Mouse (Mus musculus): ENCODE measurements around the gene Rev1.
A peak's percentile ranks its signal among the peaks of the same experiment; 100 is the strongest.

The Rev1 gene

DNA sequence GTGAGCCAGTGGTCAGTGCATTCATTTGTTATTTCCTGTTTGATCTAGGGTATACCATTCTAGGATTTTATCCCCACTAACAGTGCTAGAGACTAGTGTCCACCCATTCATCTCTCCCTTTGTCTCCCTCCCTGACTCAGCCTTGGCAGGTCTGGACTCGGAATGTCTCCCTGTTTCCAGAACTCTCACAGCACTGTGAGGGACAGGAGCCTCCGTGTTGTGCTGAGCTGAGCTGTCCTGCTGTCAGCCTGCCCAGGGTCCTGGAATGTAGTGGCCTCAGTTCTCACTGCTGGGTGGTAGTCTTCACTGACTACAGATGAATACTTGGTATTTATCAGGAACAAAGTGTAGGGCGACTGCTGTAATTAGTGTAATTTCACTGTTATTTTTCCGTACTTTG is 94.1 kb downstream of the Rev1 start:
- Histone ChIP-seq H3K36me3 (ENCODE audit: control insufficient read depth, insufficient read depth, low read length, poor library complexity, severe bottlenecking) (peaks cover 8% of the 10 kb centered on the region), H3K27me3 (ENCODE audit: control insufficient read depth, insufficient read depth, low read length, poor library complexity, severe bottlenecking) (no peaks in the 10 kb centered on the region)
- no peak for DNase-seq (ENCODE audit: low read depth, low spot score)

DNA sequence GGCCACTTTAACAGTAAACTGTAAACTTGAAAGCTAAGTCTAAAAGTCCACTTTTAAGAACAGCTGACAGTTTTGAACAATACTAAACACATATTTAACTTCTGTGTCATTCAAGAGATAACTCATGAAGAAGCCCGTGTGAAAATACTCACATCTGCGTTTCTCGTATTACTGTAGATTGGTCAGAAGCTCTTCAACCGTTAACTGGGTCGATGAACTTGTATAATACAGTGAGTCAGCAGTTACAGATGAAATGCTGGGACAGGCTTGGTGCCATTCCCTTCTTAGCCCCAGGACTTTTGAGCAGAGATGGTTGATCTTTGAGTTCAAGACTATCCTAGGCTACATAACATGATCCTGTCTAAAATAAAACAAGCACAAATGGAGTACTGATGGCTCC is 98.2 kb downstream of the Rev1 start:
- no peak for DNase-seq (ENCODE audit: low read depth, low spot score)
- H3K36me3 ChIP-seq (ENCODE audit: control insufficient read depth, insufficient read depth, low read length, poor library complexity, severe bottlenecking) = peaks cover 3% of the 10 kb centered on the region
- H3K27me3 ChIP-seq (ENCODE audit: control insufficient read depth, insufficient read depth, low read length, poor library complexity, severe bottlenecking) = no peaks in the 10 kb centered on the region

DNA sequence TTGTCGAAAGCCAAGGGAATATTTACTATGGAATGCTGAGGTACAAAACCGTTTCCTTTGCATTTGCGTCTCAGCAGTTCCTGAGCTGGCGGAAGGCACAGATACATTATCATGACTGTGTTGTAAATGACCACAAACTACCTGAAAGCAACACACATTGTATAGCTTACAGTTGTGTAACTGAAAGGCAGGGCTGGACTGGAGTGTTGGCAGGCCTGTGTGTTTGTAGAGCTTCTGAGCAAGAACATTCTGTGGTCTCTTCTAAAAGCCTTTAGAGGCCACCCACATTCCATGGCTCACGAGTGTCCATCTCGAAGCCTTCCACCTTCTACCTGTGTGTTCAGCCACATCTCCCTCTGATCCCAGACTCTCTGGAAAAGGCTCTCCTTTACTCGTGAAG is 102.3 kb downstream of the Rev1 start:
- peaks cover 5% of the 10 kb centered on the region for H3K36me3 ChIP-seq (ENCODE audit: control insufficient read depth, insufficient read depth, low read length, poor library complexity, severe bottlenecking)
- no peaks in the 10 kb centered on the region for H3K27me3 ChIP-seq (ENCODE audit: control insufficient read depth, insufficient read depth, low read length, poor library complexity, severe bottlenecking)
- no peak for DNase-seq (ENCODE audit: low read depth, low spot score)

DNA sequence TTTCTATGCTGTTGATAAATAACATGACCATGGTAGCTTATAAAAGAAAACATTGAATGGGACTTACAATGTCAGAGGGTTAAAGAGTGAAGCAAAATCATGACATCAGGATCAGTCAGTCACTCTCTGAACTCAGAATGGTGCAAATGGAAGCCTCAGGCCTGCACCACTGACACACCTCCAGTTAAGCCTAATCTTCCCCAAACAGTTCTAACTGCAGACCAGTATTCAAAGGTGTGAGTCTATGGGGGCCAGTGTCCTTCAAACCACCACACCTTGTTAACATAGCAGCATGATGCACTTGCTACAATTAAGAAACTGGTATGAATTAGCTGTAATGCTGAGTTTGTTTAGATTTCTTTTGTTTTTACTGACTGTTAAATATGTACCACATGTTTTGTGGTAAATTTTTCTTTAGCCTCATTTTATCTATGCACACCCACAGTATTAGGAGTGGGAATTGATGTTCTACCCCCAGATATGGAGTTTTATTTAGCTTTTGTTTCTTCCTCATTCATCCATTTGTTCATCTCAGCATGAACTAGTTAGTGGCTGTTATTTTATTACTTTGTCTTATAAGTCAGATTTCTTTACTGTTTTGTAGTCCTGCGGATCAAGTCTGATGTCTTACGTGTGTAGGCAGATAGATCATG is 114.9 kb downstream of the Rev1 start:
- no peak for DNase-seq (ENCODE audit: low read depth, low spot score)
- no peaks in the 10 kb centered on the region for H3K27me3 ChIP-seq (ENCODE audit: control insufficient read depth, insufficient read depth, low read length, poor library complexity, severe bottlenecking)
- H3K36me3 ChIP-seq (ENCODE audit: control insufficient read depth, insufficient read depth, low read length, poor library complexity, severe bottlenecking) = peaks cover 6% of the 10 kb centered on the region; the same call in 1 of the 2 replicates

DNA sequence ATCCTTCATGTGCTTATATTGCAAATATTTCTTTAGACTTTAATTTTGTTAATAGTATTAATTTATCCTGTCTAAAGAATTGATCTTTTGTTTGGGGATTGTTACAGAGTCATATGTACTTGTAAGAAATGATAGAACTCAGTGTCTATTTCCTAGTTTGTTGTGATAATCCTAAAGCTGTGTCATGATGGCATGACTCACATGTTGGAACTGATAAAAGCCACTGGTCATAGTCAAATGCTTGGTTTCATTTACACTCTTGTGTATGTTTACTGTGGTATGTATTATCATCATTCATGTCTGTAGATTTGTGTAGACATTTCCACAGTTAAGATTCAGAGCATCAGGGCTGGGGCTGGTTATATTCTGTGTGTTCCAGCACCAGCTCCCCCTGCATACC is 117.1 kb downstream of the Rev1 start:
- no peak for DNase-seq (ENCODE audit: low read depth, low spot score)

DNA sequence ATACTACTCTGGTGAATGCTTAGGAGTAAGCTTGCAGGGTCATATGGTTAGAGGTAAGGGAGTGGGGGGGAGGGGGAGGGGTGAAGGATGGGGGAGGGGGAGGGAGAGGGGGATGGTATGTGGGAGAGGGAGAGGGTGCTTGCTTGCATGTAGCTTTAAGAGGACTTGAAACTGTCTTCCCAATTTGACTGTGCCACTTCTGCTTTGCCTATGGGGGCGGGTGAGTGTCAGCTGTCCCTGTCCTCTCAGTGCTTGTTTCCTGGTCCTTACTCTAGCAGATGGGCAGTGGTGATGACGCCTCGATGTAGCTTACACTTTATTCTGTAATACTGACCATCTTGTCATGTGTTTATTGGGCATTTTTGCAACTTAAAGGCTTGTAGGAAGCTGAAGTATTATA is 117.5 kb downstream of the Rev1 start:
- Histone ChIP-seq H3K36me3 (ENCODE audit: control insufficient read depth, insufficient read depth, low read length, poor library complexity, severe bottlenecking) (no peaks in the 10 kb centered on the region), H3K27me3 (ENCODE audit: control insufficient read depth, insufficient read depth, low read length, poor library complexity, severe bottlenecking) (no peaks in the 10 kb centered on the region)
- DNase-seq (ENCODE audit: low read depth, low spot score) = peak; percentile 65

More for the DNA sequence above, 117.1 kb downstream of the Rev1 start:
- Histone ChIP-seq H3K36me3 (ENCODE audit: control insufficient read depth, insufficient read depth, low read length, poor library complexity, severe bottlenecking) (no peaks in the 10 kb centered on the region), H3K27me3 (ENCODE audit: control insufficient read depth, insufficient read depth, low read length, poor library complexity, severe bottlenecking) (no peaks in the 10 kb centered on the region)

DNA sequence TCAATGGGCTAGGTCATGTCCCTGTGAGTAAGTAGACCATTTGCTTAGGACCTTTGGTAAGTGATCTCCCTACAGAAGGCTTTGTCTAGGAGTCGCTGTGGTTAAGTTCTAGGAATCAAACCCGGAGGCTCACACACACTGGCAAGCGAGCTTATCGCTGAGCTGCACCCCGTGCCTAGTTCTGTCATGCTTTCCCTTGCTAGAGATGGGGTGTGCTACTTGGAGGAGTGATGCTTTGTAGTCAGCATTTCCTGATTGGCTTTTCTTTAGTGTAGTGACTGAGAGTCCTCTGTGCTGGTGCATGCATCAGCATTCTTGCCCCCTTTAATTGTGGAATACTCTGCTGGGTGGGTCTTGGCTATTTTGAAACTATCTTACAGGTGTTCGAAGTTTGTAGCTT is 118.0 kb downstream of the Rev1 start:
- DNase-seq (ENCODE audit: low read depth, low spot score) = peak; percentile 17
- Histone ChIP-seq H3K36me3 (ENCODE audit: control insufficient read depth, insufficient read depth, low read length, poor library complexity, severe bottlenecking) (no peaks in the 10 kb centered on the region), H3K27me3 (ENCODE audit: control insufficient read depth, insufficient read depth, low read length, poor library complexity, severe bottlenecking) (no peaks in the 10 kb centered on the region)

DNA sequence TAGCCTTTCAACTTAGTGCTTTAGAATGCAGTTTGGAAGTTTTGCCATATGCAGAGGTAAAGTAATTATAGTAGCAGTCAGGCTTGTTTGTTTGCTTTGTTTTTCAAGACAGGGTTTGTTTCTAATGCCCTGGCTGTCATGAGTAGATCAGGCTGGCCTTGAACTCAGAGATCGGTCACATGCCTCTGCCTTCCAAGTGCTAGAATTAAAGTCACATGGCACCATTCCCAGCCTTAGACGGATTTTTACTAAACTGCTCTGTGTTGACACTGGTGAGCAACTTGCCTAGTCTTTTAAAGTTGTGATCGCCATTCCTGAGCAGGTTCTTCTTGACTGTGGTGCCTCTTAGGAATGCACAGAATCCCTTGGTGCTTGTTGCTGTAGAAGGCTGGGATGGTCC is 122.9 kb downstream of the Rev1 start:
- H3K36me3 ChIP-seq (ENCODE audit: control insufficient read depth, insufficient read depth, low read length, poor library complexity, severe bottlenecking) = no peaks in the 10 kb centered on the region; the same call in 1 of the 2 replicates
- no peaks in the 10 kb centered on the region for H3K27me3 ChIP-seq (ENCODE audit: control insufficient read depth, insufficient read depth, low read length, poor library complexity, severe bottlenecking)
- DNase-seq (ENCODE audit: low read depth, low spot score) = no peak

DNA sequence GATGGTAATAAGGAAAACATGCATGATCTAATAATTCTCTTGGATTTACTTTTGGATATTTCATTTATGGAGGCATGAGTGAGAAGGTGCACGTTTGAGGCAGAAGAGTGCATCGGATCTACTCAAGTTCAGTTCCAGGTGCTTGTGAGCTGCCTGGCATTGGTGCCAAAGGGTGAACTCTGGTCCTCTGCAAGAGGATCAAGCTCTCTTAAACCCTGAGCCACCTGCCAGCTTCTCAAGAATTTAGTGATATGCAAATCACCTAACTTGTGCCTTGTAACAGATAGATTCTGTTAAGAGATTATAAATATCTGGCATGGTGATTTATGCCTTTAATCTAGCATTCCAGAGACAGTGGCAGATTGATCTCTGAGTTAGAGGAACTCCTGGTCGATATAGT is 126.6 kb downstream of the Rev1 start:
- no peak for DNase-seq (ENCODE audit: low read depth, low spot score)
- Histone ChIP-seq H3K36me3 (ENCODE audit: control insufficient read depth, insufficient read depth, low read length, poor library complexity, severe bottlenecking) (no peaks in the 10 kb centered on the region; the same call in 1 of the 2 replicates), H3K27me3 (ENCODE audit: control insufficient read depth, insufficient read depth, low read length, poor library complexity, severe bottlenecking) (no peaks in the 10 kb centered on the region)
